Mouse (Mus musculus) small intestine, adult 2 months (tissue): ENCODE results near the gene Mypop. TPM values are rescaled to one million over a fixed set of nuclear protein-coding genes. Genes with fewer than 3 reads are reported as not detected.

Source experiments
- H3K27ac ChIP-seq: fragments of 200-500 bp; 2 replicates; pipeline ENCODE4 v1.5.1; 2012; ENCODE audit warnings: low read depth, low read length, control low read depth, inconsistent platforms; ENCODE audit not compliant: insufficient read depth
- H3K27me3 ChIP-seq: fragments of 200-500 bp; 2 replicates; pipeline ENCODE4 v1.6.1; 2012; ENCODE audit warnings: mild to moderate bottlenecking, moderate library complexity, low read length, inconsistent platforms; ENCODE audit not compliant: control insufficient read depth, insufficient read depth
- H3K36me3 ChIP-seq: fragments of 200-500 bp; 2 replicates; pipeline ENCODE4 v1.6.1; 2012; ENCODE audit warnings: mild to moderate bottlenecking, low read length, control low read depth, inconsistent platforms; ENCODE audit not compliant: control insufficient read depth, insufficient read depth
- H3K4me1 ChIP-seq: fragments of 200-500 bp; 2 replicates; pipeline ENCODE4 v1.6.1; 2012; ENCODE audit warnings: low read length, inconsistent platforms, mixed read lengths; ENCODE audit not compliant: control insufficient read depth, insufficient read depth, insufficient read length
- H3K4me3 ChIP-seq: fragments of 200-500 bp; 2 replicates; pipeline ENCODE4 v1.5.1; 2012; ENCODE audit warnings: low read depth, mild to moderate bottlenecking, control low read depth, inconsistent platforms, low read length, moderate library complexity
- CTCF ChIP-seq: fragments of 200-500 bp; IDR thresholded peaks from 2 replicates; pipeline ENCODE4 v1.5.1; 2012; ENCODE audit warnings: low read depth, mild to moderate bottlenecking, control low read depth, inconsistent platforms, low read length, moderate library complexity, mixed read lengths; ENCODE audit not compliant: insufficient replicate concordance, insufficient read length; ENCODE audit errors: extremely low read depth
- POLR2A ChIP-seq: fragments of 200-500 bp; IDR thresholded peaks from 2 replicates; pipeline ENCODE4 v1.6.1; 2012; ENCODE audit warnings: low read depth, mild to moderate bottlenecking, control low read depth, inconsistent platforms, low read length, moderate library complexity
- WGBS: fragments of 180-500 bp; shearing (Covaris S2); methylation state at CpG from one replicate; pipeline ENCODE4 v1.1.7; 2018; 5-methylcytosine and 5-hydroxymethylcytosine counted together
- polyA plus RNA-seq: library from polyadenylated mRNA; depleted of rRNA; stranded (reverse); fragments of >200 nt; gene quantifications from 2 replicates; pipeline ENCODE4 v1.2.3, GENCODE M21; 2012

The Mypop gene
- polyA plus RNA-seq, 1 experiment: 2.3 TPM

DNA sequence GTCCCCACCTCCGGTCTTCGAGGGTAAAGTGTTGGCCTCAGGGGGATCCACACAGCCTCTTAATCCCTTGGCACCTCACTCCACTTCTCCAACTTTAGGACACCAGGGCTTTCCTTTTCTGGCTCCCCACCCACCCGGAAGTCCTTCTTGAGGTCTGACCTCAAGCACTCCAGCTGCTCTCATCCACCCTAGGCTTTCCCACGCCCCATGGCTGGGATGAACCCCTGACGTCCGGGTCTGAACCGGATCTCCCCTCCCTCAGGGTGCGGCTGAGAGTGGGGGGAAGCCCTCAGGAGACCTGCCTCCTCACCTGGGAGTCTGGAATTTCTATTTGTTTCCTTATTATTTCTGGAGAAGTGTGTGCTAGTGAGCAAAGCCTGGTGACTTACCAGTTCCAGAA is 30.0 kb downstream of the Mypop start:
- peaks cover 6% of the 10 kb centered on the region for H3K4me1 ChIP-seq
- 7% methylated on average over 8 of the region's 8 CpGs for WGBS
- no peaks in the 10 kb centered on the region for H3K36me3 ChIP-seq
- H3K27me3 ChIP-seq: peaks cover 5% of the 10 kb centered on the region
- TF ChIP-seq POLR2A (no peak), CTCF (no peak)
- peak overlapping the region; percentile 7; the same call in 1 of the 2 replicates for H3K27ac ChIP-seq
- H3K4me3 ChIP-seq: peak overlapping the region; percentile 24

DNA sequence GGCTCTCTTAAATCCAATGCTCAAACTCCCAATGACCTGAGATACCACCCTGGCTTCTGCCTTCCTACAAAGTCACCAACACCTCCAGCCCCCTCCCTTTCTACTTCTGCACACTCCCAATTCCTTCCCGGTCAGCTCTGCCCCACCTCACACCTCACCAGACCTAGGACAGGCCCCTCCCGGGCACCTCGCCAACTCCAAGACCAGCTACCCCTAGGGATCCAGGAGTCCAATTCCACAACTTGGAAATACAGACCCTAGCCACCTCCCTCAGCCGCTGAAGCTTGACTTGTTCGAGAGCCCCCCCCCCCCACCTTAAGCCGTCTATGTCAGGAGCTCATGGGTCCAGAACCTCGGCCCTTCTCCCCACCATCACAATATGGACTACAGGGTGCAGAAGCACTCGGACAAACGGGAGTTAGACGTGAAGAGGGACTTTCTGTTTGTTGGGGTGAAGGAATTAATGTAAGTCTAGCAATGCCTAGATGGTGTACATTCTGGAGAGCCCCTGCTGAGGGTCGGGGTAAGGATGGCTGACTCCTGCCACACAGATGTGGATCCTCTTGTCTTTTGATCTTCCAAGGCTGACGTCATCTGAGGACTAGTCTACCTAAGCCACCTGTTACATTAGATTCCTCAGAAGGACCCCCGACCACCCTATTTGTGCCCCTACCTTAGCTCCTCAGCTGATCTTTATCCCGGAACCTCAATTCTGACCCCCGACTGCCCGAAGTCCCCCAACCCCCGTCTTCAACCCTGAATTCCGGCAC is 31.3 kb downstream of the Mypop start:
- Histone ChIP-seq H3K4me3 (peak overlapping the region; percentile 63), H3K36me3 (no peaks in the 10 kb centered on the region), H3K27me3 (peaks cover 5% of the 10 kb centered on the region), H3K4me1 (peaks cover 9% of the 10 kb centered on the region), H3K27ac (0 out of 2 replicates have a peak overlapping the region, but pooled peaks have one; percentile 15)
- WGBS: 20% methylated on average over 18 of the region's 18 CpGs
- no peak for TF ChIP-seq CTCF
- TF ChIP-seq POLR2A: no peak

DNA sequence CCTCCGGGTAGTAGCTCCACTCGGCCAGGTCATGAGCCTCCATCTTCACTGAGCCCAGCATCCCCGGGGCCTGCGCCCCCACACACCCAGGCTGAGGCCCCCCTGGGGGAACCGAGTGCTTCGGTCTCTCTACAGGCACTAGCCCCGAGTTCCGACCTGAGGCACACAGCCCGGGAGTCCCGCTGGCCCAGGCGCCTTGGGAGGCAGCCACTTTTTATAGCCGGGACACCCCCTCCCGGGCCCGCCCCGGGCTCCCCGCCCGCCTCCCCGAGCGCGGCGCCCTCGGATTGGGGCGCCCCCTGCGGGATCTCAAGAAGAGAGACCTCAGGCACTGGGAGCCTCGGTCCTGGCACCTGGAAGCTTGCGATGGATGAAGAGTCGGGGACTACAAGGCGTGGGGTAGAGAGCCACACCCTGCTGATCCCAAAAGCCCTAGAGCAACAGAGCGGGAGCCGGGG is 32.3 kb downstream of the Mypop start, which contains the start of gene Foxa3:
Foxa3 (minus strand) TSS at position 182 of the 458 bp plus-strand sequence.
- H3K27me3 ChIP-seq: peaks cover 5% of the 10 kb centered on the region
- H3K27ac ChIP-seq: peak within 1 kb of the TSS; percentile 15
- WGBS: 2% methylated on average over 30 of the region's 30 CpGs
- TF ChIP-seq POLR2A (peak; percentile 81; the same call in 1 of the 2 replicates), CTCF (peak; percentile 48; the same call in 1 of the 2 replicates)
- peak within 1 kb of the TSS; percentile 88 for H3K4me3 ChIP-seq
- peaks cover 9% of the 10 kb centered on the region for H3K4me1 ChIP-seq
- no peaks in the 10 kb centered on the region for H3K36me3 ChIP-seq

DNA sequence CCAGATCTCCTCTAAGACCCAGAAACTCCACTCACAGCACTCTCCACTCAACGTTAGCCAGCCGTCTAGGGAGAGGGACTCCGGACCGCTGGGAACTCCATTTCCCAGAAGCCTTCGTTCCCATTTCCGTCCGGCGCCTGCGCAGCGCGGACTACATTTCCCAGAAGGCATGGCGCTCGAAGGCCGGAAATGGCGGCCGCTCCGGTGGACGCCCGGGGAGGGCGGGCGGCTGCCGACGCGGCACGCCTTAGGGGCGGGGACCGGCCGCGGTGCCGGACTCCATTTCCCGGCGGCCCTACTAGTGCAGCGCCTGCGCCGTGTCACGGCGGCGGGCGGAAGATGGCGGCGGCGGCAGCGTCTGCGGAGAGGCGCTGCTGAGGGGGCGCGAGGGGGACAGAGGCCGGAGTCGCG is 33.1 kb downstream of the Mypop start, which contains the start of gene Sympk:
Sympk (plus strand) TSS at position 282 of the 411 bp plus-strand sequence.
- Histone ChIP-seq H3K27ac (peak within 1 kb of the TSS; percentile 15), H3K27me3 (peaks cover 5% of the 10 kb centered on the region), H3K36me3 (peaks cover 4% of the 10 kb centered on the region), H3K4me3 (peak within 1 kb of the TSS; percentile 88), H3K4me1 (peaks cover 9% of the 10 kb centered on the region)
- under 1% methylated on average over 49 of the region's 50 CpGs for WGBS
- TF ChIP-seq POLR2A (peak; percentile 45), CTCF (no peak)

DNA sequence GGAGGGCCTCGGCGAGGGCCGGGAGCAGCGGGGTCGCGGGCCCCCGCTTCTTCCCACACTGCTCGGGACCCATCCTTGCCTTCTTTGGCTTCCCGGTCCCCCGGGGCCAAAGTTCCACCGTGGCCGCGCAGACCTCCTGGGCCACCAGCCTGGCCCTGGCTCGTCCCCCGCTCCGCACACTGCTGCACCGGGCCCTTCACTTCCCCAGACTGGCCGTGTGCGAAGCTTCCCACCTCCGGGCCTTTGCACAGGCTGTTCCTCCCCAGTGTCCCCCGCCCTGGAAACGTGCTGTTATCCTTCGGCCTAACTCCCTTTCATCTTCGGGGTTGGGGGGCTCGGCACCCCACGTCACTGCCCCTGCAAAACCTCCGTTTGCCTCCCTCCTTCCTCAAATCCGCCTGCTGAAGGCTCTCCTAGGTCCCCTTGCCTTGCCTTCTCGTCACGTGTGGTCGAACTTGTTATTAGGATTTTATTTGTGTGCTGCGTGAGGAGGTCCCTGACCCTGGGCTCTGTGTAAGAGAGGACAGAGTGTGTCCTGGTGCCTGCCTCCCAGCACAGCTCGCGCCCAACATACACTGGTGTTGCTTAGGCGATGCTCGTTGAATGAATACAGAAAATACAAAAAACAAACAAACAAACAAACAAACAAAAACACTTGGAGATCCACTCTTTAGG is 33.7 kb downstream of the Mypop start:
- peaks cover 9% of the 10 kb centered on the region for H3K4me1 ChIP-seq
- peak overlapping the region; percentile 88 for H3K4me3 ChIP-seq
- H3K36me3 ChIP-seq: peaks cover 9% of the 10 kb centered on the region
- TF ChIP-seq POLR2A (no peak), CTCF (no peak)
- 1% methylated on average over 34 of the region's 36 CpGs for WGBS
- H3K27me3 ChIP-seq: peaks cover 5% of the 10 kb centered on the region
- no peak overlapping the region for H3K27ac ChIP-seq

DNA sequence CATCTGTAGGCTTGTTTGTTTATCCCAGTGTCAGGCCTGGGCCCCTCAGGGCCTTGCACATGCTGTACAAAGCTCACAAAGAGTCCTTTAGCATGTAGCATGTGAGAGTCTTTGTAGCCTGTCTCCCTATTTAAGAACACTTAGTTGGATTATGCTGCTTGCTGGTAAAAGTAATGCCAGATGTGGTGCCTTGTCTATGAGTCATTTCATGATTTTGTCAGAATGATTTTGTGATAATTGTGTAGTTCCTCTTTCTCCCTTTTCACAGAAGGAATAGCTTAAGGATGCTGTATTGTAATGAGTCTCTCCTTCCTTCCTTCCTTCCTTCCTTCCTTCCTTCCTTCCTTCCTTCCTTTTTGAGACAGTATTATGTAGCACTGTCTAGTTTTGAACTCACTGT is 37.0 kb downstream of the Mypop start:
- Histone ChIP-seq H3K4me1 (peaks cover 7% of the 10 kb centered on the region), H3K36me3 (peaks cover 31% of the 10 kb centered on the region), H3K27me3 (peaks cover 5% of the 10 kb centered on the region), H3K27ac (no peak overlapping the region), H3K4me3 (no peak overlapping the region)
- TF ChIP-seq POLR2A (no peak), CTCF (no peak)
